Mouse (Mus musculus) C2C12 (cell line): ENCODE measurements around the gene Ccdc7a. TPM values are rescaled to one million over a fixed set of nuclear protein-coding genes. Genes with fewer than 3 reads are reported as not detected.

Experiments
- H3K27me3 ChIP-seq: one replicate; pipeline ENCODE4 v1.6.1; 2011; ENCODE audit not compliant: control insufficient read depth, insufficient read depth, insufficient read length
- H3K36me3 ChIP-seq: one replicate; pipeline ENCODE4 v1.6.1; 2011; ENCODE audit not compliant: control insufficient read depth, insufficient read depth
- H3K4me3 ChIP-seq: one replicate; pipeline ENCODE4 v1.5.1; 2011; ENCODE audit warnings: mild to moderate bottlenecking, control low read depth; ENCODE audit not compliant: poor library complexity, insufficient read depth, severe bottlenecking
- H3K79me2 ChIP-seq: one replicate; pipeline ENCODE4 v1.6.1; 2011; ENCODE audit not compliant: control insufficient read depth, insufficient read depth
- H3K79me3 ChIP-seq: one replicate; pipeline ENCODE4 v1.6.1; 2011; ENCODE audit warnings: low read depth, control low read depth
- H3ac ChIP-seq: one replicate; pipeline ENCODE3; 2011; ENCODE audit warnings: low read depth; ENCODE audit not compliant: control insufficient read depth, insufficient read length
- CEBPB ChIP-seq: IDR thresholded peaks from one replicate; pipeline ENCODE4 v1.6.1; 2011; ENCODE audit warnings: low read depth, mild to moderate bottlenecking, control low read depth, moderate library complexity
- CTCF ChIP-seq: IDR thresholded peaks from one replicate; pipeline ENCODE4 v1.5.1; 2011; ENCODE audit not compliant: control insufficient read depth, insufficient read depth, insufficient read length
- FOSL1 ChIP-seq: IDR thresholded peaks from one replicate; pipeline ENCODE4 v1.8.0; 2011; ENCODE audit warnings: mild to moderate bottlenecking, low read length; ENCODE audit not compliant: poor library complexity, insufficient read depth, severe bottlenecking
- MAX ChIP-seq: IDR thresholded peaks from one replicate; pipeline ENCODE4 v1.6.1; 2011; ENCODE audit warnings: mild to moderate bottlenecking, control low read depth
- MYOD1 ChIP-seq: IDR thresholded peaks from one replicate; pipeline ENCODE4 v1.6.1; 2011; ENCODE audit warnings: low read depth; ENCODE audit not compliant: control insufficient read depth, insufficient read length
- MYOG ChIP-seq: IDR thresholded peaks from one replicate; pipeline ENCODE4 v1.6.1; 2011; ENCODE audit not compliant: control insufficient read depth, insufficient read length; ENCODE audit errors: extremely low read depth
- USF1 ChIP-seq: IDR thresholded peaks from one replicate; pipeline ENCODE4 v1.6.1; 2011; ENCODE audit warnings: low read depth, mild to moderate bottlenecking, control low read depth, moderate library complexity
- polyA plus RNA-seq: library from polyadenylated mRNA; unstranded; fragments of >200 nt; fragmentation: generic; extraction: Trizol; gene quantifications from one replicate; pipeline ENCODE4 v1.2.1, GENCODE M21; 2012; ENCODE audit warnings: missing spikeins

The Ccdc7a gene
- polyA plus RNA-seq, 1 experiment: not detected

GRCm38 (mm10) chr8:128727213-128727612, 338.1 kb downstream of the Ccdc7a start:
- peaks cover 4% of the 10 kb centered on the region for H3K79me3 ChIP-seq
- TF ChIP-seq MYOD1 (no peak), CEBPB (no peak), MAX (no peak), CTCF (no peak), USF1 (no peak), MYOG (no peak), FOSL1 (no peak)
- H3K36me3 ChIP-seq: peaks cover 98% of the 10 kb centered on the region
- H3K4me3 ChIP-seq: no peak overlapping the region
- H3ac ChIP-seq: no peak overlapping the region
- H3K27me3 ChIP-seq: no peaks in the 10 kb centered on the region
- peaks cover 15% of the 10 kb centered on the region for H3K79me2 ChIP-seq

- H3K4me3 ChIP-seq: no peak overlapping the region
- peaks cover 4% of the 10 kb centered on the region for H3K79me3 ChIP-seq
- H3K27me3 ChIP-seq: no peaks in the 10 kb centered on the region
- TF ChIP-seq CTCF: no peak
- TF ChIP-seq FOSL1: no peak
- TF ChIP-seq MYOD1: no peak
- no peak for TF ChIP-seq USF1
- TF ChIP-seq CEBPB: no peak
- TF ChIP-seq MAX: no peak
- TF ChIP-seq MYOG: no peak
- H3ac ChIP-seq: no peak overlapping the region
- peaks cover 96% of the 10 kb centered on the region for H3K36me3 ChIP-seq
- H3K79me2 ChIP-seq: peaks cover 15% of the 10 kb centered on the region
Measured at GRCm38 (mm10) chr8:128724819-128725218, 340.5 kb downstream of the Ccdc7a start.

GRCm38 (mm10) chr8:128716184-128716583, 349.1 kb downstream of the Ccdc7a start:
- Histone ChIP-seq H3K4me3 (no peak overlapping the region), H3K27me3 (no peaks in the 10 kb centered on the region), H3K36me3 (peaks cover 97% of the 10 kb centered on the region), H3K79me2 (peaks cover 47% of the 10 kb centered on the region), H3K79me3 (peaks cover 21% of the 10 kb centered on the region), H3ac (no peak overlapping the region)
- no peak for TF ChIP-seq MYOG
- TF ChIP-seq MYOD1: no peak
- no peak for TF ChIP-seq MAX
- no peak for TF ChIP-seq CTCF
- no peak for TF ChIP-seq USF1

- Histone ChIP-seq H3K36me3 (peaks cover 90% of the 10 kb centered on the region), H3ac (no peak overlapping the region), H3K79me2 (peaks cover 98% of the 10 kb centered on the region), H3K4me3 (no peak overlapping the region), H3K79me3 (peaks cover 67% of the 10 kb centered on the region), H3K27me3 (no peaks in the 10 kb centered on the region)
- TF ChIP-seq FOSL1 (no peak), CTCF (peak; percentile 76)
Measured at GRCm38 (mm10) chr8:128709261-128709660, 356.1 kb downstream of the Ccdc7a start.

GRCm38 (mm10) chr8:128704836-128705235, 360.5 kb downstream of the Ccdc7a start:
- Histone ChIP-seq H3K27me3 (no peaks in the 10 kb centered on the region), H3K36me3 (peaks cover 45% of the 10 kb centered on the region)
- no peak for TF ChIP-seq CTCF
- no peak for TF ChIP-seq USF1
- TF ChIP-seq MYOG: no peak
- TF ChIP-seq CEBPB: no peak
- TF ChIP-seq MAX: no peak
- TF ChIP-seq FOSL1: no peak
- TF ChIP-seq MYOD1: no peak

GRCm38 (mm10) chr8:128704376-128704775, 360.9 kb downstream of the Ccdc7a start:
- Histone ChIP-seq H3K4me3 (no peak overlapping the region), H3ac (no peak overlapping the region), H3K79me2 (peaks cover 100% of the 10 kb centered on the region), H3K36me3 (peaks cover 41% of the 10 kb centered on the region), H3K27me3 (no peaks in the 10 kb centered on the region), H3K79me3 (peaks cover 86% of the 10 kb centered on the region)
- TF ChIP-seq CTCF: no peak
- no peak for TF ChIP-seq MAX
- no peak for TF ChIP-seq MYOD1
- no peak for TF ChIP-seq MYOG

More at GRCm38 (mm10) chr8:128704836-128705235, 360.5 kb downstream of the Ccdc7a start:
- Histone ChIP-seq H3K4me3 (no peak overlapping the region), H3K79me2 (peaks cover 100% of the 10 kb centered on the region), H3K79me3 (peaks cover 86% of the 10 kb centered on the region), H3ac (no peak overlapping the region)

GRCm38 (mm10) chr8:128697945-128698344, 367.4 kb downstream of the Ccdc7a start:
- peaks cover 100% of the 10 kb centered on the region for H3K79me2 ChIP-seq
- H3ac ChIP-seq: no peak overlapping the region
- H3K36me3 ChIP-seq: peaks cover 28% of the 10 kb centered on the region
- no peak for TF ChIP-seq MYOD1
- TF ChIP-seq MYOG: no peak
- TF ChIP-seq CEBPB: no peak
- TF ChIP-seq FOSL1: no peak
- no peak for TF ChIP-seq USF1
- TF ChIP-seq MAX: no peak
- TF ChIP-seq CTCF: no peak
- peaks cover 99% of the 10 kb centered on the region for H3K79me3 ChIP-seq
- no peaks in the 10 kb centered on the region for H3K27me3 ChIP-seq
- no peak overlapping the region for H3K4me3 ChIP-seq
